Mouse (Mus musculus) liver, embryonic 16.5 days (tissue): ENCODE data around the gene Pde4dip. TPM values are rescaled to one million over a fixed set of nuclear protein-coding genes. Genes with fewer than 3 reads are reported as not detected.

ENCODE experiments used
- microRNA-seq: library from miRNA; unstranded; fragments of <30 nt; microRNA quantifications from one replicate; pipeline ENCODE4, GENCODE M21; 2016
- polyA plus RNA-seq: library from polyadenylated mRNA; unstranded; fragments of >200 nt; fragmentation: Nextera tagmentation; extraction: Ambion mirVana; gene quantifications from 2 replicates; pipeline ENCODE4 v1.2.1, GENCODE M21; 2015

The Pde4dip gene
- polyA plus RNA-seq, 1 experiment from 2014 or later = 14.2 TPM

Small RNA genes lying within 50 kb of the gene (microRNA-seq; reads per million reads assigned to microRNA genes)
- gene Mir7225 = not detected

Other genes with a start within 250 kb of the Pde4dip start
- 1.3 and 1.5 TPM in 2 replicates for gene Prkab2, start 230.5 kb downstream of the Pde4dip start, polyA plus RNA-seq
- not detected in 2 replicates for gene Gm17651, start 214.0 kb downstream of the Pde4dip start, polyA plus RNA-seq
- 54.8 and 56.0 TPM in 2 replicates for gene Sec22b, start 12.5 kb upstream of the Pde4dip start, polyA plus RNA-seq
- 7.2 and 7.9 TPM in 2 replicates for gene Notch2, start 124.8 kb upstream of the Pde4dip start, polyA plus RNA-seq